Mouse (Mus musculus) cerebellum, adult 2 months (tissue): ENCODE measurements around the gene Sesn1.

Experiments
- CTCF ChIP-seq: fragments of 200-500 bp; IDR thresholded peaks from 2 replicates; pipeline ENCODE4 v1.5.1; 2011; ENCODE audit warnings: low read depth, mild to moderate bottlenecking, control low read depth, low read length, moderate library complexity, borderline replicate concordance; ENCODE audit not compliant: insufficient read depth
- POLR2A ChIP-seq: fragments of 200-500 bp; IDR thresholded peaks from 2 replicates; pipeline ENCODE4 v1.6.1; 2011; ENCODE audit warnings: low read length, control low read depth, borderline replicate concordance; ENCODE audit not compliant: insufficient read depth

GRCm38 (mm10) chr10:41860275-41860688, 50.5 kb downstream of the Sesn1 start:
- TF ChIP-seq POLR2A = no peak
- no peak for TF ChIP-seq CTCF
